ENCODE assay signal across 9 mouse cellular contexts in the genomic region with DNA sequence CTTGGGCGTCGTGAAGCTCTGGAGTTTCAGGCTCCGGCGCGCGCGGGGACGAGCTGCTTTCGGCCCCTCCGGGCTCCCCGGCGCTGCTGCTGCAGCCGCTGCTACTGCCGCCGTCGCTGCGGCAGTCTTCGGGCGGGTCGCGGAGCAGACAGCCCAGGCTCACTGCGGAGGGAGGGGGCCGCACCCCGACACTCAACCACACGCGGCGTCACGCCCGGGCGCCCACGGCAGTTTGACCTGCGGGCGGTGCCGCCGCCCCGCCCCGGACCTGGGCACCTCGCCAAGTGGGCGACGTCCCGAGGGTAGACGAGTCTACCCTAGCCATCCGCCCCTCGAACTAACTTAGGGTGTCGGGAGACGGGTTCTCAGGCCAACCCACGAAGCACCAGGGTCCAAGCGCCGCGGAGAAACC. TPM values are rescaled to one million over a fixed set of nuclear protein-coding genes. Genes with fewer than 3 reads are reported as not detected.
A peak's percentile ranks its signal among the peaks of the same experiment; 100 is the strongest.
DNase-seq lines count a peak whose midpoint lies in the region; ATAC-seq lines count a peak whose summit lies in the region.
"Had no signal": no experiment of that assay in that cellular context is flagged by ENCODE, and none has a peak within 500 bp of the region (broad histone marks: within the 10 kb centered on the region; RNA-seq: fewer than 3 reads in every experiment).

No protein-coding gene starts in this region.

- peak overlapping the region; percentile 50 for H3K27ac ChIP-seq in hindbrain, embryonic 10.5 days
- no peak overlapping the region for H3K27ac ChIP-seq in limb, embryonic 12.5 days

- ATAC-seq in limb, embryonic 12.5 days (ENCODE audit: insufficient number of reproducible peaks, insufficient read depth, low FRiP score, low TSS enrichment, low read depth): peak; percentile 38

- peaks cover 38% of the 10 kb centered on the region for H3K4me1 ChIP-seq in hindbrain, embryonic 10.5 days (replicated peaks)
- peaks cover 37% of the 10 kb centered on the region for H3K4me1 ChIP-seq in limb, embryonic 12.5 days (replicated peaks)

- H3K9me3 ChIP-seq in hindbrain, embryonic 10.5 days: no peaks in the 10 kb centered on the region
- no peaks in the 10 kb centered on the region for H3K9me3 ChIP-seq in limb, embryonic 12.5 days

- H3K27me3 ChIP-seq in hindbrain, embryonic 10.5 days (ENCODE audit: insufficient read depth, poor library complexity, severe bottlenecking): peaks cover 83% of the 10 kb centered on the region
- peaks cover 84% of the 10 kb centered on the region for H3K27me3 ChIP-seq in limb, embryonic 12.5 days

- peak overlapping the region; percentile 58 for H3K4me3 ChIP-seq in hindbrain, embryonic 10.5 days
- H3K4me3 ChIP-seq in limb, embryonic 12.5 days (replicated peaks): peak overlapping the region; percentile 51

- under 1% methylated on average over 50 of the region's 50 CpGs for WGBS in hindbrain, embryonic 10.5 days
- 0% methylated on average over 50 of the region's 50 CpGs for WGBS in limb, embryonic 12.5 days

- H3K9ac ChIP-seq in limb, embryonic 12.5 days (replicated peaks): peak overlapping the region; percentile 35

- H3K36me3 ChIP-seq in hindbrain, embryonic 10.5 days: no peaks in the 10 kb centered on the region
- H3K36me3 ChIP-seq in limb, embryonic 12.5 days: no peaks in the 10 kb centered on the region

- peak overlapping the region; percentile 92 for H3K4me2 ChIP-seq in limb, embryonic 12.5 days

- peak; percentile 18 for DNase-seq in adrenal gland, postnatal 14 days
- DNase-seq in adrenal gland, postnatal 4 days (ENCODE audit: low spot score in 2 of 2): no peak
- peak; percentile 8 for DNase-seq in thymus, postnatal 14 days
- no peak for DNase-seq in thymus, adult 18-20 months
- DNase-seq in hindbrain, embryonic 10.5 days (ENCODE audit: low spot score): no peak
- peak; percentile 20 for DNase-seq in mesoderm, embryonic 11.5 days (ENCODE audit: low read depth, low spot score)
- DNase-seq in testis, postnatal 14 days (ENCODE audit: low spot score): peak; percentile 12

RNA-seq across cellular contexts. Expression of a gene that starts 1.0 kb away (rescaled TPM):
- not detected in 2 replicates for total RNA-seq in adrenal gland, postnatal 14 days (2021)
- under 1 TPM in 1 of 2 experiments, not detected in 1; 0.50 TPM for total RNA-seq in adrenal gland, postnatal 4 days (2021)
- 0.22 and 0.27 TPM in 2 replicates for polyA plus RNA-seq in hindbrain, embryonic 10.5 days (2016; fragmentation: Nextera tagmentation; extraction: Ambion mirVana)
- 1.4 and 1.8 TPM in 2 replicates for polyA plus RNA-seq in limb, embryonic 12.5 days (2016; fragmentation: Nextera tagmentation; extraction: Ambion mirVana)
- polyA plus RNA-seq: C2C12 had no signal

RNA-seq across cellular contexts. Expression of a gene that starts 37.8 kb away (rescaled TPM):
- 25.3 and 28.0 TPM in 2 replicates for total RNA-seq in adrenal gland, postnatal 14 days (2021)
- 10 to 100 TPM; 40.4 to 40.5 TPM for total RNA-seq in adrenal gland, postnatal 4 days (2021)
- 47.9 and 60.4 TPM in 2 replicates for polyA plus RNA-seq in hindbrain, embryonic 10.5 days (2016; fragmentation: Nextera tagmentation; extraction: Ambion mirVana)
- 54.6 and 54.7 TPM in 2 replicates for polyA plus RNA-seq in limb, embryonic 12.5 days (2016; fragmentation: Nextera tagmentation; extraction: Ambion mirVana)

RNA-seq across cellular contexts. Expression of a gene that starts 37.8 kb away (rescaled TPM):
- 8.0 and 10.4 TPM in 2 replicates for total RNA-seq in adrenal gland, postnatal 14 days (2021)
- total RNA-seq in adrenal gland, postnatal 4 days (2021): 10 to 100 TPM in 1 of 2 experiments, 1 to 10 TPM in 1; 3.4 to 11.8 TPM
- polyA plus RNA-seq in hindbrain, embryonic 10.5 days (2016; fragmentation: Nextera tagmentation; extraction: Ambion mirVana): 0.24 TPM in 1 of 2 replicates, not detected in the other
- 0.60 and 1.5 TPM in 2 replicates for polyA plus RNA-seq in limb, embryonic 12.5 days (2016; fragmentation: Nextera tagmentation; extraction: Ambion mirVana)

Comparison
In these comparisons a context has a peak if more than half of its experiments do, and no peak if none do; other contexts are left out.
1. DNase-seq: peak in adrenal gland, postnatal 14 days (single experiment), thymus, postnatal 14 days (single experiment), mesoderm, embryonic 11.5 days (single experiment) and testis, postnatal 14 days (single experiment); none in adrenal gland, postnatal 4 days (0 of 2), thymus, adult 18-20 months (0 of 2) and hindbrain, embryonic 10.5 days (single experiment).